Mouse (Mus musculus) frontal cortex, adult 2 months (tissue): ENCODE measurements around the gene Pou2f3. TPM values are rescaled to one million over a fixed set of nuclear protein-coding genes. Genes with fewer than 3 reads are reported as not detected.

Experiments
- DNase-seq, 2 experiments: peaks; one replicate each; pipeline ENCODE4 v3.0.0; 2022; ENCODE audit warnings: low spot score in 1 of 2; ENCODE audit errors: extremely low spot score in 1 of 2
- polyA plus RNA-seq: library from polyadenylated mRNA; depleted of rRNA; stranded (reverse); fragments of >200 nt; gene quantifications from 2 replicates; pipeline ENCODE4 v1.2.3, GENCODE M21; 2012

Gene Pou2f3
- polyA plus RNA-seq, 1 experiment: 0.26 TPM

GRCm38 (mm10) chr9:43232286-43232685, 22.1 kb upstream of the Pou2f3 start:
- no peak for DNase-seq

GRCm38 (mm10) chr9:43231805-43232204, 21.6 kb upstream of the Pou2f3 start:
- DNase-seq: no peak

- DNase-seq: no peak
Measured at GRCm38 (mm10) chr9:43230886-43231285, 20.7 kb upstream of the Pou2f3 start.

- DNase-seq: peak in 1 of 2 experiments; percentile 30
Measured at GRCm38 (mm10) chr9:43229962-43230361, 19.8 kb upstream of the Pou2f3 start.

GRCm38 (mm10) chr9:43229398-43229895, 19.3 kb upstream of the Pou2f3 start:
- no peak for DNase-seq

GRCm38 (mm10) chr9:43228745-43229144, 18.6 kb upstream of the Pou2f3 start:
- no peak for DNase-seq

GRCm38 (mm10) chr9:43227626-43228025, 17.5 kb upstream of the Pou2f3 start:
- no peak for DNase-seq

GRCm38 (mm10) chr9:43226573-43227160, 16.5 kb upstream of the Pou2f3 start:
- DNase-seq: no peak

- DNase-seq: no peak
Measured at GRCm38 (mm10) chr9:43225481-43225880, 15.3 kb upstream of the Pou2f3 start.

- DNase-seq: no peak
Measured at GRCm38 (mm10) chr9:43224771-43225355, 14.7 kb upstream of the Pou2f3 start.

- no peak for DNase-seq
Measured at GRCm38 (mm10) chr9:43222429-43222715, 12.2 kb upstream of the Pou2f3 start.

- DNase-seq: peak; percentile 45 to 96
Measured at GRCm38 (mm10) chr9:43221643-43222428, 11.7 kb upstream of the Pou2f3 start.

GRCm38 (mm10) chr9:43210771-43211450, 742 bp upstream of the Pou2f3 start:
- peak in 1 of 2 experiments; percentile 71 for DNase-seq

GRCm38 (mm10) chr9:43206022-43206390, 4.2 kb downstream of the Pou2f3 start:
- no peak for DNase-seq

GRCm38 (mm10) chr9:43205343-43206021, 4.7 kb downstream of the Pou2f3 start:
- no peak for DNase-seq

GRCm38 (mm10) chr9:43200212-43200611, 10.0 kb downstream of the Pou2f3 start:
- no peak for DNase-seq

- DNase-seq: no peak
Measured at GRCm38 (mm10) chr9:43194001-43194400, 16.2 kb downstream of the Pou2f3 start.

- no peak for DNase-seq
Measured at GRCm38 (mm10) chr9:43191561-43191960, 18.6 kb downstream of the Pou2f3 start.

- no peak for DNase-seq
Measured at GRCm38 (mm10) chr9:43189021-43189356, 21.2 kb downstream of the Pou2f3 start.

GRCm38 (mm10) chr9:43188309-43189020, 21.7 kb downstream of the Pou2f3 start:
- DNase-seq: no peak
